Mouse (Mus musculus): ENCODE results near the gene Scarb2.
A peak's percentile ranks its signal among the peaks of the same experiment; 100 is the strongest.

Gene Scarb2

GRCm38 (mm10) chr5:92435025-92435584, 71.5 kb downstream of the Scarb2 start, which contains the start of gene Nup54:
Nup54 (minus strand) TSS chr5:92435219.
- peak; percentile 80 to 92 for DNase-seq (ENCODE audit: low spot score in 2 of 2)

DNA sequence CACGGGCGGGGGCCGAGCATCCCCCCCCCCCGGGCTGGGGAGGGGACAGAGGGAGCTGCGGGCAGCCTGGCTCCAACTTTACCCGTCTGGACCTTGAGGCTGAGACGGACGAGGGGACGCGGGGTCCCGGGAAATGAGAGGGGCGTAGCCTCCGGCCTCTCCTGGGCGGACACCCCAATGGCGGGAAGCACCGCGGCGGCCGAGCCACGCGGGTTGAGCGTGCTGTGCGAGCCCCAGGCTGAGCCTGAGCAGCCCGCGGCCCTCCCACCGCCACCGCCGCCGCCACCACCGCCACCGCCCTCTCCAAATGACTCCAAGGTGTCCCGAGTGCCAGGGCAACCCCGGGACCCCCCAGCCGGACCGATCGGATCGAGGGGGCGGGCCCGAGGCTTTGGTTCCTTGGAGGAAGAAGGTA, 72.1 kb downstream of the Scarb2 start:
- peak in 1 of 2 experiments; percentile 22 for DNase-seq (ENCODE audit: low spot score in 2 of 2)

DNA sequence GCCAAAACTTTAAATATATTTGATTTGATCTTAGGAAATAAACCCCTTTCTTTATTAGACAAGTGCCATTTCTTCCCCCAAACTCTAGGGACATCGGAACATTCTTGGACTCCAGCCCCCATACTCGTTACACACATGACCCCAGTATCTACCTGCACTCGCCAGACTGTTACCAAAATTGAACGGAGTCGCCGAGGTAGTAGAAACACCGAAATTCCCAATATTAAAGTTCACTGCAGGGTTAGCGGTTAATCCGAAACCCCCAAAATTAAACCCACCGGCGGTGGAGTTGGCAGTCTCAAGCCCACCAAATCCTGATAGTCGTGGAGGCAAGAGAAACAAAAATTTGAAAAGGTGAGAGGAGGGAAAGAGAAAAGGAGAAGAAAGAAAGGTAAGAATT, 72.6 kb downstream of the Scarb2 start:
- DNase-seq (ENCODE audit: low spot score in 2 of 2), result no peak

DNA sequence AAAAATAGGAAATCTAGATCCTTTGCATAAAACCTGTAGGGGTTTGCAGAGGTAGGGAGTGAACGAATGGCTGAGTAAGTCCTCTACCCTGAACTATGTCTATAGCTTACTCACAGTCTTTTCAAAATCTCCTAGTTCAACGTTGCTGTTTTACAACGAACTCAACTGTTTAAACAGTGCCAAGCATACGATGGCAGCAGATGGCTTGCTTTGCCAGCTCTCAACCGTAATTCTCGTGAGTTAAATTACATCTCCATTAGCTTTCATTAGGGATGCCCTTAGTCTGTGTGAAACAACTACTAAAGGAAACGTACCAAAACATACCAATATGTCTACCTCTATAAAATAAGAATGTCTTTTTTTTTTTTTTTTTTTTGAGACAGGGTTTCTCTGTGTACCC, 75.0 kb downstream of the Scarb2 start:
- DNase-seq (ENCODE audit: low spot score in 2 of 2), result no peak

DNA sequence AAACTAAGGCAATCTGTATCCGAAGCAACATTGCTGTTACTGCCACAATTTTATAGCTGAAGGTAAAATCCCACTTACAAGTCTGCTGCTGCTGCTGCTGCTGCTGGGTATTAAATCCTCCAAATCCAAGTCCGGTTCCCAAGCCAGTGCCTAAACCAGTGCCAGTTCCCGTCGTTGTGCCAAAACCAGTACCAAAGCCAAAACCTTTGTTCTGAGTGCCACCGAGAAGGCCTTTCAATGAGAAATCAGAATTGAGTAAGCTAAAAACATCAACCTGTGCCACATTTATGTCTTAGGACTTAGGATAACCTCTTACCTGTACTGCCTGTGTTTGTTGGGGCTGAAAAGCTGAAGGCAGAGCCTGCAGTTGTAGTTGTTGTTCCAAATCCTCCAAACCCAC, 75.9 kb downstream of the Scarb2 start:
- DNase-seq (ENCODE audit: low spot score in 2 of 2), result no peak

DNA sequence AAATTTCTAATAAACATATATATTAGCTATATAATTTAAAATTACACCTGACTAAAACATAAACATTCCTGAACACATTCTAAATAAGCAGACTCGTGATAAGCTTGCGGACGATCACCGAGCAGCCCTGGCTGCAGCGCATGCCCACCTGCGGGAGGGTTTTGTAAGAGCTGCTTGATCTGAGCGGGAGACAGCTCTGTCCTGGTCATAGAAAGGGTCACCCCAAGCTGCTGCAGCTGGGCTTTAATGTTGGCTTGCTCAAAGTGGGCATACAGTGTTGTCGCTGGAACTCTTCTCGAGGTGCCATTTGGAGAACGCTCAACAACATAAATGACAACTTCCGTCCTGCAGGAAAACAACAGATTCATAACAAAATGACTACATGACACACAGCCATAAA, 82.5 kb downstream of the Scarb2 start:
- no peak for DNase-seq (ENCODE audit: low spot score in 2 of 2)

- no peak for DNase-seq (ENCODE audit: low spot score in 2 of 2)
These were observed 92.7 kb downstream of the Scarb2 start for GRCm38 (mm10) chr5:92413982-92414375.

DNA sequence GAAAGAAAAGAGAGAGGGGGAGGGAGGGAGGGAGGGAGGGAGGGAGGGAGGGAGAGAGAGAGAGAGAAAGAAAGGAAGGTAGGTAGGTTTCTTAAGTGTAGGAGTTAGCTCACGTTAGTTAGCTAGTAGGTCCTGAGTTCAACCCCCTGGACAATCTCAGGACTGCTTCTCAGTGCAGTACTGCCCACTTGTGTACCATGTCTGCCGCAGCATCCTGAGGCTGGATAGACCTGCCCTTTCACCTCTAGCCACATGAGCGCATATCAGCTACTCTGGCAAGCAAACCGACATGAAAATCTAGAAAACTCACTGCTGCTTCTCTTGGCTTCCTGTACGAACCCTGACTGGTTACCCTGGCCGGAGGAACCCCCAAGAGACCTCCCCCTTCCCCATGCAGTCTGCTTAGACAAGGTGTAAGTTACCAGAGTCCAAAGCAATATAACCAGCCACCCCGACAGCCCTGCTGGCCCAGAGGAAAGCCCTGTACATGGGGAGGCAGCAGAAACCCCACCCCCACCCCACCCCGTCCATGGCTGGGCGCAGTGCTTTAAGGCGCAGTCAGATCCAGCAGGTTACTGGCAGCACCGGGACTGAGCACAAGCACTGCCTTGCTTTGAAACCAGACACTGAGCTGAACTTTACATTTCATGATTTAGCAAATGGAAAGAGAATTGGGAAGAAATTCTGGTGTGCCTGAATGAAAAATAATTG, 93.2 kb downstream of the Scarb2 start:
- no peak for DNase-seq (ENCODE audit: low spot score in 2 of 2)

GRCm38 (mm10) chr5:92411461-92412140, 95.0 kb downstream of the Scarb2 start:
- DNase-seq (ENCODE audit: low spot score in 2 of 2), result no peak

DNA sequence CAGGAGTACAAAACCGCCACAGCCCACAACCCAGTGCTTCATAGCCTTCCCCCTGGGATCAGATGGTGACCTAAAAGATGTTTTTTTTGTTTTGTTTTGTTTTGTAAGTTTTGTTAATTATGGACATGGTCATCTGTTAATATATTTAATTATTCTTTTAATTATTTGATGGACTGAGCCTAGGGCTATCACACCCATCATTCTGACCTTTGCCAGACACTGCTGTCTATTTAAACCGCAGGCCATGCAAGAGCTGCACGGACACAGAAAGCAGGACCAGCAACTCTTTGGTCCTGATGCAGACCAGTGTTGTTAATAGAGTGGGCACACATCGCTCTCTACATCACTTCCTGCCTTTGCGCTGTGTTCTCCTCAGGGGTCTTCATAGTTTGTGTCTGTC, 96.1 kb downstream of the Scarb2 start:
- DNase-seq (ENCODE audit: low spot score in 2 of 2), result no peak

GRCm38 (mm10) chr5:92409361-92410155, 97.1 kb downstream of the Scarb2 start:
- DNase-seq (ENCODE audit: low spot score in 2 of 2), result no peak

- no peak for DNase-seq (ENCODE audit: low spot score in 2 of 2)
These were observed 102.3 kb downstream of the Scarb2 start for GRCm38 (mm10) chr5:92404400-92404678.

- no peak for DNase-seq (ENCODE audit: low spot score in 2 of 2)
These were observed 102.9 kb downstream of the Scarb2 start for GRCm38 (mm10) chr5:92403562-92404399.

GRCm38 (mm10) chr5:92402816-92403215, 103.8 kb downstream of the Scarb2 start:
- DNase-seq (ENCODE audit: low spot score in 2 of 2), result no peak

DNA sequence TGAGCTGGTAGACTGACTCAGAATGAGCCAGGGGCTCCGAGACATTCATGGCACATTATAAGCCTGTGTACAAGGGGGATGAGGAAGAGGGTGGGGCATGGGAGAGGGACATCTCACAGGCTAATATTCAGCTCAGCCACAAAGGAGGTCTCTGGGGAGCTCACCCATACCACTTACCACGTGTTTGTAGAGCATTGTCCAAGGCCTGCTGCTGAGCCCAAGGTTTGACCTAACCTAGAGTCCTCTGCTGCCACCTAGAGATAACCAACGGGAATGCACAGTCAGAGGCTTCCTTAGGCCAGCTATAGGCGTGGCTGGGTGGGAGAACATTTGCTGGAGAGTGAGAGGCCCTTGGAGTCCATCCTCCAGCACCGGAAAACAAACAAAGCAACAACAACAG, 108.5 kb downstream of the Scarb2 start:
- peak; percentile 57 to 81 for DNase-seq (ENCODE audit: low spot score in 2 of 2)

DNA sequence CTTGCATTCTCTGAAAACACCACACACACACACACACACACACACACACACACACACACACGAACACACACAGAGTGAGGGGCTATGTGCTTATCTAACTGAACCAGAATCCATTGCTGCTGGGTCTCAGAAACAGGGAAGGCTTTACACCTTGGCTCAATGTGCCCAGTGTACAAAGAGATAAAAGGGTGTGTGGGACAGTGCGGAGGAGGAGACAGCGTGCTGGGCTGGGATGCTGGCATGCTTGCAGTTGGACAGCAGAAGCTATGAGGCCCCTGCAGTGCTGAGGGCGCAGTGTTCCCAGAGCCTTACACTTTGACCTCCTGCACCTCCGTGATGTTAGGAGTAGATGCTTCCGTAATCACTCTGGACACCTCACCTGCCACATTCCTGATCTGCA, 110.2 kb downstream of the Scarb2 start:
- no peak for DNase-seq (ENCODE audit: low spot score in 2 of 2)

DNA sequence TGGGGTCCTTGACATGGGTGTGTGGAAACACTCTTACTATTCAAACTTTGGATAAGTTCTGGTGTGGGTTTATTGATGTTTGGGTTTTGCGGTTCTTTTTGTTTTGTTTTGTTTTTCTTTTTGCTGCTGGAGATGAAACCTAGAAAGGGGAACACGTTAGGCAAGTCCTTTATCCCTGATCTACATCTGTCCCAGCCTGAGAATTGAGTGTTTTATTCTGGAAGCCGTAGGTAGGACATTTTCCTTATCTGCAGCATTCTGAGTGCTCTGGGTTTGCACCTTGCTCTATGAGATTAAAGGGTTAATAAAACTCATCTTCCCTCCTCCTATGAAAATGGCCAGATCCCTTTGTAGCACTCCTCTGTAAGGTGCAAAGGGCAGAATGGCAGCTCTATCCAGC, 110.9 kb downstream of the Scarb2 start:
- DNase-seq (ENCODE audit: low spot score in 2 of 2), result no peak

GRCm38 (mm10) chr5:92393863-92394262, 112.8 kb downstream of the Scarb2 start:
- no peak for DNase-seq (ENCODE audit: low spot score in 2 of 2)

GRCm38 (mm10) chr5:92392542-92392941, 114.1 kb downstream of the Scarb2 start:
- DNase-seq (ENCODE audit: low spot score in 2 of 2), result no peak

Data from cerebellum, postnatal 4 days (tissue).